Mouse (Mus musculus) megakaryocyte, adult 5-6 weeks (primary cell): ENCODE measurements around the gene Astn2. TPM values are rescaled to one million over a fixed set of nuclear protein-coding genes. Genes with fewer than 3 reads are reported as not detected.

Experiments used
- ATAC-seq: 2 replicates; pipeline ENCODE4 v1.8.0; 2016; ENCODE audit warnings: mild to moderate bottlenecking, inconsistent platforms; ENCODE audit not compliant: poor library complexity, severe bottlenecking
- total RNA-seq, 2 experiments: library from RNA; stranded (forward) in 1 of 2; stranded (reverse) in 1 of 2; fragments of 153-499, 151-499 nt in 1 of 2; fragments of 221-1000, 200-1000 nt in 1 of 2; gene quantifications; 2 replicates each; pipeline versions ENCODE4 v1.2.3 to v1.2.4; 2015 to 2017

Astn2 gene
- total RNA-seq, 2 experiments from 2014 or later: 0.09 TPM; not detected in 1

GRCm38 (mm10) chr4:66314806-66315484, 89.5 kb downstream of the Astn2 start:
- no peak for ATAC-seq

- no peak for ATAC-seq
Measured at GRCm38 (mm10) chr4:66312733-66313132, 91.7 kb downstream of the Astn2 start.

- no peak for ATAC-seq
Measured at GRCm38 (mm10) chr4:66310315-66311020, 93.9 kb downstream of the Astn2 start.

GRCm38 (mm10) chr4:66306377-66306776, 98.0 kb downstream of the Astn2 start:
- ATAC-seq: no peak

GRCm38 (mm10) chr4:66302686-66303310, 101.6 kb downstream of the Astn2 start:
- no peak for ATAC-seq

GRCm38 (mm10) chr4:66285034-66285433, 119.4 kb downstream of the Astn2 start:
- no peak for ATAC-seq

GRCm38 (mm10) chr4:66276096-66276495, 128.3 kb downstream of the Astn2 start:
- ATAC-seq: no peak

- ATAC-seq: no peak
Measured at GRCm38 (mm10) chr4:66271550-66272117, 132.8 kb downstream of the Astn2 start.

- ATAC-seq: no peak
Measured at GRCm38 (mm10) chr4:66264031-66264430, 140.4 kb downstream of the Astn2 start.

GRCm38 (mm10) chr4:66261276-66261675, 143.1 kb downstream of the Astn2 start:
- no peak for ATAC-seq

GRCm38 (mm10) chr4:66258905-66259304, 145.5 kb downstream of the Astn2 start:
- ATAC-seq: no peak

- ATAC-seq: no peak
Measured at GRCm38 (mm10) chr4:66254695-66255492, 149.5 kb downstream of the Astn2 start.

- ATAC-seq: no peak
Measured at GRCm38 (mm10) chr4:66248521-66248920, 155.9 kb downstream of the Astn2 start.

- ATAC-seq: no peak
Measured at GRCm38 (mm10) chr4:66242683-66243082, 161.7 kb downstream of the Astn2 start.

- ATAC-seq: no peak
Measured at GRCm38 (mm10) chr4:66232799-66233198, 171.6 kb downstream of the Astn2 start.

- ATAC-seq: no peak
Measured at GRCm38 (mm10) chr4:66232350-66232749, 172.1 kb downstream of the Astn2 start.

GRCm38 (mm10) chr4:66230735-66231134, 173.7 kb downstream of the Astn2 start:
- ATAC-seq: no peak

- ATAC-seq: peak; percentile 21; the same call in 1 of the 2 replicates
Measured at GRCm38 (mm10) chr4:66222602-66223317, 181.7 kb downstream of the Astn2 start.

- no peak for ATAC-seq
Measured at GRCm38 (mm10) chr4:66215170-66215618, 189.2 kb downstream of the Astn2 start.

- ATAC-seq: no peak
Measured at GRCm38 (mm10) chr4:66189636-66190035, 214.8 kb downstream of the Astn2 start.
